Mouse (Mus musculus): ENCODE data around the gene Retreg2. TPM values are rescaled to one million over a fixed set of nuclear protein-coding genes. Genes with fewer than 3 reads are reported as not detected.

Retreg2 gene
- total RNA-seq, 2 experiments from 2014 or later, result 23.9 to 27.4 TPM

DNA sequence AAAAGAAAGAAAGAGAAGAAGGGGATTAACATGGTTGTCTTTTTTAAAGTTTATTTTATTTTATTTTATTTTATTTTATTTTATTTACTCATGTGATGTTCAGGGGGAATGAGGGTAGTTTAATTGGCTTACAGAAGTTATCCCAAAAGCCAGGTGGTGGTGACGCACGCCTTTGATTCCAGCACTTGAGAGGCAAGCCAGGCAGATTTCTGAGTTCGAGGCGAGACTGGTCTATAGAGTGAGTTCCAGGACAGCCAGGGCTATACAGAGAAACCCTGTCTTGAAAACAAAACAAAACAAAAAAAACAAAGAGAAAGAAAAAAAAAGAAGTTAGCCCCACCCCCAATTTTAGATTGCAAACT lies 17.7 kb downstream of the Retreg2 start:
- intact Hi-C loops (cut with DNase I), result no loop called here
- no peak for DNase-seq

GRCm38 (mm10) chr1:75168093-75168471 lies 25.5 kb downstream of the Retreg2 start:
- DNase-seq, result no peak
- intact Hi-C loops (cut with DNase I), result no loop called here

GRCm38 (mm10) chr1:75168472-75169464 lies 26.2 kb downstream of the Retreg2 start, which contains the start of gene Zfand2b:
Zfand2b (plus strand) TSS chr1:75168646.
- intact Hi-C loops (cut with DNase I), result no loop called here
- DNase-seq, result peak; percentile 96 to 98

GRCm38 (mm10) chr1:75179334-75180104 lies 36.9 kb downstream of the Retreg2 start:
- DNase-seq, result peak; percentile 47 to 49
- intact Hi-C loops (cut with DNase I), result loop anchor here (5.0 kb wide), 1 partner anchor 73 kb away; no protein-coding TSS in a partner anchor

- peak; percentile 82 to 87 for DNase-seq
- intact Hi-C loops (cut with DNase I), result loop anchor here (5.0 kb wide), 1 partner anchor 72 kb away; no protein-coding TSS in a partner anchor
Observed at GRCm38 (mm10) chr1:75180105-75180590, 37.6 kb downstream of the Retreg2 start, which contains the start of gene Abcb6. Abcb6 (minus strand) TSS chr1:75180392.

DNA sequence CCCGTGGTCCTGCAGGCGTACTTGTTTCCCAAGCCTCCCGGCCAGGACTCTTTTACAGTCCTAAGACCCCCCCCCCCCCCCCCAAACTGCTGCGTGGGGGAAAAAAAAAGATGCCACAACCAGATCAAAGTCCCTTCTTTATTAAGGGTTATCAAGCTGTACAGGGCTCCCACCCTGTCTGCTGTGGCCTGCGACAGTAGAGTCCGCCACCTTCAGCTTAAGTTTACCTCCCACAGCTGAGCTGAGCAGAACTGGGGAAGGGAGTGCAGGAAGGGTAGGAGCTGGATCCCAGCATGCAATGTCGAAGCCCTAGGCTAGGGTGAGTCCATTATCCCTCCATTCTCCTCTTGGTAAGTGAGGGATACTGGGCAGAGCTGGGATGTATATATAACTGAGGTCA lies 38.2 kb downstream of the Retreg2 start:
- DNase-seq, result no peak
- intact Hi-C loops (cut with DNase I), result loop anchor here (5.0 kb wide), 1 partner anchor 72 kb away; no protein-coding TSS in a partner anchor

DNA sequence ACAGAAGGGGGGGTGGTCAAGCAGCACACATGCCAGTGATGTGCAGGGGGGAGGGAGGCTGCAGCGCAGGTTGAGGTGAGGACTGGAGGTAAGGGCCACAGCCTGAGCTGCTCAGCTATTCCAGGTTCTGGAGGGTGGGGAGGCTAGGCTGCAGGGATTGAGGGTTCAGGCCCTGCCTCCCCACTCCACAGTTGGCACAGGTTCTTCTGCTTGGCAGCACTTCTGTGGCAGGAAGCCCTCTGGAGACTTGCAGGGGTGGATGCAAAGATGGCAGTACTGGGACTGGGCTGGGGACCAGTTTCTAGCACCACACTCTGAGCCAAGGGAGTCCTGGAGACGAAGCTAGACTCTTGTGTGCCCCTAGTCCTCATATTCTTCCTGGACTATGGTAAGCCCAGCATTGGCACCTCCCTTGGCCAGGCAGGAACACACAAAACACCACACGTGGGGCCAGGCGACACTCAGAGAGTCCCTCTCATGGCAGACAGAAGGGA lies 38.8 kb downstream of the Retreg2 start:
- DNase-seq, result no peak
- intact Hi-C loops (cut with DNase I), result loop anchor here (5.0 kb wide), 1 partner anchor 71 kb away; no protein-coding TSS in a partner anchor

DNA sequence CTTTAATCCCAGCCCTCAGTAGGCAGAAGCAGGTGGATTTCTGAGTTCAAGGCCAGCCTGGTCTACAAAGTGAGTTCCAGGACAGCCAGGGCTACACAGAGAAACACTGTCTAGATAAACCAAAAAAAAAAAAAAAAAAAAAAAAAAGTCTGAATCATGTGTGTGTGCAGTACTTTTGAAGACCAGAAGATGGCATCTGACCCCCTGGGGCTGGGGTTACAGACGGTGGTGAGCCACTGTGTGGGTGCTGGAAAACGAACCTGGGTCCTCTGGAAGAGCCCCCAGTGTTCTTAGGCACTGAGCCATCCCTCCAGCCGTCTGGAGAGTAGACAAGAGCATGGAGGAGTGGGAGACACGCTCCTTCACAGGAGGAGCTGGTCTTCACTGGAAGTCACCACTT lies 39.6 kb downstream of the Retreg2 start:
- no peak for DNase-seq
- intact Hi-C loops (cut with DNase I), result loop anchor here (5.0 kb wide), 1 partner anchor 70 kb away; no protein-coding TSS in a partner anchor

GRCm38 (mm10) chr1:75185495-75185894 lies 42.9 kb downstream of the Retreg2 start:
- intact Hi-C loops (cut with DNase I), result no loop called here
- DNase-seq, result no peak

DNA sequence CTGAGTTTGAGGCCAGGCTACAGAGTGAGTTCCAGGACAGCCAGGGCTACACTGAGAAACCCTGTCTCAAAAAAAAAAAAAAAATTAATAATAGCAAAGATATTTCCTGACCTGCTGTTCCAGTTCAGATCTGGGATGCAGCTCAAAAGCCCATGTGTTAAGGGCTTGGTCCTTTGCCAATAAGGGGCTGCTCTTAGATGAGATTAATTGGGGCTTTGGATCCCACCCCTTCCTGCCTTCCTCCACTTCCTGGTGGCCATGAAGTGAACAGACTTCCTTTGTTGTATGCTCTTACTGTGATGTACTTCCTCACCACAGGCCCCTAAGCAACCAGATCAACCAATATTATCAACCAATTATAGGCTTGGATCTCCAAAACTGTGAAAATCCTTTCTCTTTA lies 44.5 kb downstream of the Retreg2 start:
- DNase-seq, result no peak
- intact Hi-C loops (cut with DNase I), result no loop called here

GRCm38 (mm10) chr1:75187914-75188483 lies 45.4 kb downstream of the Retreg2 start:
- DNase-seq, result no peak
- intact Hi-C loops (cut with DNase I), result no loop called here

DNA sequence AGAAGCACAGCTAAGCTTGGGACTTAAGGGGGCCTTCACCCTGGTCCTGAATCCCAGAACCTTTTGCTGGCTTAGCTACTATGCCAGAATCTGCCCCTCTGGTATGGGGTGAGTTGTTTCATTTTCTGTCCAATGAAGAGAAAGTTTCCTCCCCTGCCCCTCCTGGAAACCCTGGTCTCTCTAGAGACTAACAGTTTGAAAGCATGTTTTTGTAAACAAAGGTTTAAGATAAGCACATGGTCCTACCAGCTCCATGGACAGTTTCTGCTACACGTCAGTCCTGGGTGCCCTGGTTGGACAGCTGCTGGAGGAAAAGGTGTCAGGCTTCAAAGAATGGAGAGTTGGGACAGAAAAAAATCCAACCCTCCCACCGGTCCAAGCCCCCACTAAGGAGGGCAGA lies 48.0 kb downstream of the Retreg2 start:
- intact Hi-C loops (cut with DNase I), result no loop called here
- no peak for DNase-seq

GRCm38 (mm10) chr1:75191258-75191621 lies 48.7 kb downstream of the Retreg2 start:
- intact Hi-C loops (cut with DNase I), result no loop called here

DNA sequence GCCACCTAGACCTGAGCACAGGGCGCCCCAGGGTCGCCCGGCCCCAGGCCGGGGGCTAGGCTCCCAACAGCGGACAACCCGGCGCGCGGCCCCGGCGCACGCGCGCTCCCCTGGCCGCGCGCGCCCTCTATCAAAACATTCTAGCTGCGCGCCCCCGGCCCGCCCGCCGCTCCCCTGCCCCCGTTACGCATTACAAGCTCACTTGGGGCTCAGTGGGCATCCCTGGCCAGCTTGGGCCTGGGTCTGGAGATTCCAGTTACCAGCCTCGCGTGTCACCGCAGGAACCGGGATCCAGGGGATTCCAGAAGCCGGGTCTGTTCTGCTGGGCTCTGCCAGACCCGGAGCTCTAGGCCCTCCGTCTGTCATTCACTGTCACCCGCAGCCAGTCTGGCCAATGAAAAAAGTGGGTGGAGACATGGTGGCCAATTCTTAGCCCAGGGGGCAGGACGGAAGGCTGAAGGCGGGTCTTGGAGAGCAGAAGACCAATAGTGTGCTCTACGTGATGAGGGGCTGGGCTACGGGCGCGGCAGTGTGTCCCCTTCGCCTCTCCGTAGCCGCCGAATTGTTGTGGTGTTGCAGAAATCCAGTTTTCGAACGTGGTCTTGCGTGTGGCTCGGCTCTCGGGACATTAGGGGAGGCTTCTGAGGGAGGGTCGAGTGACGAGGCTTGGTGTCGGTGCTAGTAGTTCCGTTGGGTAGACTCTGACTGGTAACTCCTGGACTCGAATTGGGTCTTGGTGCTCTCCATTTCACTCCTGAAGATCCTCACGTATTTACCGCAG lies 49.2 kb downstream of the Retreg2 start, which contains the start of the genes Ankzf1 and Atg9a:
Gene Ankzf1, plus strand, starts transcription at position 530 of the 781 bp plus-strand sequence.
Gene Atg9a, minus strand, starts transcription at position 575 of the 781 bp plus-strand sequence.
- peak; percentile 91 to 92 for DNase-seq
- intact Hi-C loops (cut with DNase I), result loop anchor here (2.0 kb wide), 1 partner anchor 19 kb away; the partner anchor contains the start of genes Glb1l and Stk16

More at GRCm38 (mm10) chr1:75191258-75191621, 48.7 kb downstream of the Retreg2 start:
- no peak for DNase-seq

- peak; percentile 43 to 50 for DNase-seq
- intact Hi-C loops (cut with DNase I), result loop anchor here (2.0 kb wide), 1 partner anchor 18 kb away; the partner anchor contains the start of genes Glb1l and Stk16
Observed at GRCm38 (mm10) chr1:75192452-75192851, 49.9 kb downstream of the Retreg2 start.
